Mouse (Mus musculus) bone marrow macrophage, adult 2 months (primary cell): Measurements from ENCODE around the gene Msl2.

Experiments used
- CTCF ChIP-seq: IDR thresholded peaks from 2 replicates; pipeline ENCODE4 v1.5.1; 2012; ENCODE audit warnings: low read depth, mild to moderate bottlenecking, low read length, moderate library complexity
- POLR2A ChIP-seq: IDR thresholded peaks from 2 replicates; pipeline ENCODE4 v1.6.1; 2012; ENCODE audit warnings: mild to moderate bottlenecking, low read depth, low read length, borderline replicate concordance

- TF ChIP-seq CTCF (no peak), POLR2A (no peak)
Observed at GRCm38 (mm10) chr9:101052007-101052406, 21.9 kb upstream of the Msl2 start.
